Mouse (Mus musculus): ENCODE measurements at regions not wholly inside any gene's neighbourhood (a gene's known extent, or its start where the extent isn't known, plus 50 kb on each side); places are given as distances from the start of the nearest gene placed in this dataset.

DNA sequence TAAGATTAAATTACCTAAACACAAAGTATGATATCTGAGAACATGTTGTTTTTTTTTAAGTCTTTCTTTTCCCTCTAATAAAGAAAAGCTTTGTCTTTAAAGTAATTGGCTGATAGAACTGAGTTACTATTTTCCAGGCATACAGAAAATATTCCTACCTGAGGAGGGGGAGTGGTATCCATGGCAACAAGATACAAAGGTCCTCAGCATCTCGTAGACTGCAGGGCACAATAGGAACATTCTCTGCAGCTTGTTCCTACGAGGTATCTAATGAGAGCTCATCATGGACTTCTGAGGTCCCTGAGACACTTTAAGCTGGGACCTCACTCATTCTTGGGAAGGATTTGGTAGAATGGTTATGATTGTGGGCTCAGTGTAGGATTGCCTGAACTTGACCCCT is 225.5 kb upstream of the Cdh4 start:
- DNase-seq (ENCODE audit: low read depth, low spot score): no peak

DNA sequence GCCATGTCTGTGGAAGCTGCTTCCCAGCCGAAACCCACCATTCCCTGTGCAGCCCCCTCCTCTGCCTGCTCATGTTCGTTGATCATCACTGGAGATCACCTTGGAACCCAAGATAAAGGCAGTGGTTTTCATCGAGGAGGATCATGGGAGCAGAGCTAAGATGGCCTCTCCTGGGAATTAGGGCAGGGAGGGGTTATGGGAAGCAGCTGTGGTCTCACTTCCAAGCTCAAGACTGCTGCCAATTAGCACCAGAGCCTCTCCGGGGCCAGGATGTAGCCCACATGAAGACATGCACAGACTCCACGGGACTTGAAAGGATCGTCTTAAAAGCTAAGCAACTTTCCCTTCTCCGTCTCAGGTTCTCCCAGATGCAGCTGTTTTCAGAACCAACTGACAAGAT is 214.1 kb upstream of the Cdh4 start:
- DNase-seq (ENCODE audit: low read depth, low spot score): no peak

DNA sequence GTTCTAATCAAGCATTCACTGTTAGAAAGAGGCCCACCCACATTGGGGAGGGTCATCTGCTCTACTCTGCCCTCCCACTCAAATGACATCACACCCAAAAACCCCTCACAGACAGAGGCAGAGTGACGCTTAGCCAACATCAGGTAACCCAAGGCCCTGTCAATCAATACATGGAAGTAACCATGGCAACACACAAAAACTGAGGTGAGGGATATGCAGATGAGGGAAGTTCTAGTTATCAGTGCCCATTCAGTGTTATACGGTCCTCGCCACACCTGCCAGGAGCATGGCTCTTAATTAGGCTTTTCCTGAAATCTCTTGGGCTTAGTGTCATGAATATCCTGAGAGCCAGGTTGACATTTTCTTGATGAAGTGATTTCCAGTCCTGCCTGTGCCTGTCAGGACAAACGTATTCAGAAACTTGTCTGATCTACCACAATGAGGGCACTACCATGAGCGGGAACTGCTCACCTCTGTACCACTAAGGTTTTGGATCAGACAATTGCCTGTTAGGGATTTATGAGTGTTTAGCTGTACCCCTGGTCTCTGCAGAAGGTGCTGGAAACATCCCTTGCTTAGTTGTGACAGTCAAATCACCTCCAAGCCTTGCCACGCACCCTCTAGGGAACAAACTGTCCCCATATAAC is 210.4 kb upstream of the Cdh4 start:
- DNase-seq (ENCODE audit: low read depth, low spot score): no peak

DNA sequence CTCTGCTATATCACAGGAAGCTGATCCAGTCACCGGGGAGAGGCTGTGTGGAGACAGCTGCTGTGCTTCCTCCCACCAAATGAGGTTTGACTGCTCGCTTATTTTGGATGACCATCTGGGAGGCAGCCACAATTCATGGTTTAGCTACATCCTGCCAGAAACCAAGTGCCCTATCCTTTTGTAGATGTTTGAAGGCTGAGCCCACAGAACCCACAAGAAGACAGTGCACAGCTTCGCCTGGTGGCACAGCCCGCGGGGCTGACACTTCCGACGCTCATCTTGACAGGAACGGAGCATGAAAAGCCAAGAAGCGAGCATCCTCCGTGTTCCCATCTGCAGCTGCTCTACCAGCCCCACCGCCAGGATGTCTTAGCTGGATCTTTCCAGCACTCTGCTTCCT is 204.1 kb upstream of the Cdh4 start:
- no peak for DNase-seq (ENCODE audit: low read depth, low spot score)

DNA sequence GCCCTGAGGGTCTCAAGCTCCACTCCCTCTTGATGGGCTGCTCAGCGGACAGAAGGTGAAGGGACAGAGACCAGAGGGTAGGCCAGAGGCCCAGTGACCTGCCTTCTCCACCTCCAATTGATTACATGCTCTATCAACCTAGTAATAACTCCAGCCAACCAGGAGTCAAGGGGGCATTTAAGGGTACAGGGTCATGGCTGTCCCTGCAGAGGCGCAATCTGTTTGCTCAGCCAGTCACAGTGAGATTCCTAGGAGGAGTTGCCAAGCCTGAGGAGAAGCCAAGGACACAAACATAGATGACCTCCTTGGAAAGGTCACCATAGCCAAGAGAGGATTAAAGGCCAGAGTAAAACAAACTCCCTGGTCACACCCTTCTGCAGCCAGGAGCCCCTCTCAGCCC is 181.3 kb upstream of the Cdh4 start:
- DNase-seq (ENCODE audit: low read depth, low spot score): no peak

DNA sequence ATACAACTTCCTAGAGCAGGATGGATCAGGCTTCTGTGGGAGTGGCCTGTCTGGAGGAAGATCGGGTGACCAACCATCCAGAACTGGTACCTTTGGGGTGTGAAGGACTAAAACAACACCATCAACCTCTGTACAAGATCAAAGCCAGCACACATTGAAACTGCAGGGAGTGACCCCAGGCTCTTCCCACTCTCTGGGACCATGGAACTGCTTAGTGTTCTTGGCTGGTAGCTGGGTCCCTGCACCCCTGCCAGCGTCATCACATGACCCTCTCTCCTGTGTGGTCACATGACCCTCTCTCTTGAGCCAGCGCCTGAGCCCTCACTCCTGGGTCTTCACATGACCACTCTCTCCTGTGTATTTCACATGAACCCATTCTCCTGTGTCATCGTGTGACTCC is 178.3 kb upstream of the Cdh4 start:
- no peak for DNase-seq (ENCODE audit: low read depth, low spot score)

DNA sequence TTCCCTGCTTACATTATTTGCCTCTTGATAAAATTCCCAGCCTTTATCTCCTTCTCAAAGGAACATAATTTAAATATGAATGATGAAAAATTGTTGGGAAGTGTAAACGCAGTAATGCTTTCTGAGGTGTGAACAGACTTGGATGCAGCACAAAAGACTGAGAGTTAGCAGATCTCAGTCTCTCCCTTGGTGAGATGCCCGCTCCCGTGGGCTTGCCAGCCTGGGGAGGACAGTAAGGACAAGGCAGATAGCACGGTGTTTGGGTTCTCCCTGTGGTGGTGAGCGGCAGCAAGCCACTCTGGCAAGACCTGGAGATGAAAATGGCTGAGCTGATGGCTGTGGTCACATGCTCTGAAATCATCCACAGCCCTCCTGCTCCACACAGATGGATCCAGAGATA is 176.8 kb upstream of the Cdh4 start:
- no peak for DNase-seq (ENCODE audit: low read depth, low spot score)

DNA sequence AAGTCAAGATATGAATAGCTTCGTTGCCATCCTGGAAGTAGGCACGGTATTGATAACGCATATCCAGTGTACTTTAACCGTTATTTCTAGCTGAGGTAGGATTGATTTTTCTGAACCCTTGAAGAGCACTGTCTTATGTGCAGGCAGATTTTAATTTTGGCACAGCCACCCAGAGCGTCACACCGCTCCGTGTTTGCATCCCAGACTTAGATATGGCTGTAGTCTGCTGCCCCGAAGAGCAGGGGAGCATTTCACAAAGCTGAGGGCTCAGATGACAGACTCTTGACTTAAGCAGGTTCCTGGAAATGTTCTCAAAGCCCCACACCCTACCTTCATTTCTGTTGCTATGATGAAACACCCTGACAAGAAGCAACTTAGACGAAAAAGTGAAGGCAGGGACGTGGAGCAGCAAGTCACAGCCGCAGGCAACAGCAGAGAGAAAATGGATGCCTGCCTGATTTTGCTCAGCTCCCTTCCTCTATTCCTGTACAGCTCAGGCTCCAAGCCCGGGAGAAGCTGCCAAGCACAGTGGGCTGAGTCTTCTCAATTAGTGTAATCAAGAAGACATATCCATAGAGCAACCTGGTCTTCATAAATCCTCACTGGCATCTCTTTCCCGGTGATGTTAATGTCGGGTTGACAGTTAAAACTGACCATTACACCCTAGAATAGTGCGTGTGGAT is 164.9 kb upstream of the Cdh4 start:
- no peak for DNase-seq (ENCODE audit: low read depth, low spot score)

DNA sequence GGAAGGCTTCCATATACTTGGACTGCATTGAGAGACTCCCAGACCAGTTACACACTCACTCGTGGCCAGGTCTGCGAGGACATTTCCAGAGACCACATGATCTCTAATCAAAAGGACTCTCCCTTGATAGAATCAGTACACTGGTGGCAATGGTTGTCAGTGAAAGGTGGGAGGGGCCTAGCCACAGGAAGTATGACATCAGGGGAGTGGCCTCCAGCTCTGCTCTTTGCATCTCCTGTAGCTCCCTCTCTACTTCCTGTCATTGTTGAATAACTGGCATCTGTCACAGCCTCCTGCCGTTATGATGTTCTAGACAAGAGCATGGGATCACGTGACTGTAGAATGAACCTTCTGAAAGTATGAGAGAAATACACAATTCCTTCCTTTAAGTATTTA is 164.3 kb upstream of the Cdh4 start:
- no peak for DNase-seq (ENCODE audit: low read depth, low spot score)

DNA sequence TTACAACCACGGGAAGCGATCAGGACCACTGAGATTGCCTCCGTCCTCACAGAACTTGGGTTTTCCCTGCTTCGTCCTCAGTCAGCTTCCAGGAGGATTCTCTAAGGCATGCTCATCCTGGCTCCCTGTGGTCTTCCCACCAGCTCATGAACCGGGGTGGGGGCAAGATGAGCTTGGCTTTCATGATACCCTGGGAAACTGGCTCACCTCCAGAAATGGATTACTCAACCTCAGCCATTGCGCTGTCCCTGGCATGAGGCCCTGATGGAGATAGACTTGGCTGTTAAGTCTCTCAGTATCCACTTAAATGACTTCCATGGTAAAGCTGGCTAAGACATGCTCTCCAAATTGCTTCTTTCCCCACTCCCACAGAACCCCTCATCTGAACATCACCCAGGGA is 160.0 kb upstream of the Cdh4 start:
- DNase-seq (ENCODE audit: low read depth, low spot score): no peak

DNA sequence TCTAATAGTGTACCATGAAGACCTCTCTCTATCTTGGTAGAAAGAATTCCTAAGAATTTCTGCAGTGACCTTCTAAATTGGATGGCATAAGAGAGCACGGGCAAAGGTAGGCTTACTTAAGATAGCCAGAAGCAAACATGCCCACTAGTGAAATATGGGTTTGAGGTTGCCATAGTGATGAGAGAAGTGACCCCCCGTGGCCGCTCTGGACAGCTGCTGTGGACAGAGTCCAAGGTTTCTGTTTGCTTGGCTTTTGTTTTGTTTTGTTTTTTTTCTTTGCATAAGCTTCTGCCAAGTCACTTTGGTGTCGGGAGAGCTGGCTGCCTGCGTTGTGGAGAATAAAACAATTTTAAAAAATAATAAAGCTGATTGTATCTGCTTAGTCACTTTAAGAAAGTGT is 151.8 kb upstream of the Cdh4 start:
- DNase-seq (ENCODE audit: low read depth, low spot score): no peak

DNA sequence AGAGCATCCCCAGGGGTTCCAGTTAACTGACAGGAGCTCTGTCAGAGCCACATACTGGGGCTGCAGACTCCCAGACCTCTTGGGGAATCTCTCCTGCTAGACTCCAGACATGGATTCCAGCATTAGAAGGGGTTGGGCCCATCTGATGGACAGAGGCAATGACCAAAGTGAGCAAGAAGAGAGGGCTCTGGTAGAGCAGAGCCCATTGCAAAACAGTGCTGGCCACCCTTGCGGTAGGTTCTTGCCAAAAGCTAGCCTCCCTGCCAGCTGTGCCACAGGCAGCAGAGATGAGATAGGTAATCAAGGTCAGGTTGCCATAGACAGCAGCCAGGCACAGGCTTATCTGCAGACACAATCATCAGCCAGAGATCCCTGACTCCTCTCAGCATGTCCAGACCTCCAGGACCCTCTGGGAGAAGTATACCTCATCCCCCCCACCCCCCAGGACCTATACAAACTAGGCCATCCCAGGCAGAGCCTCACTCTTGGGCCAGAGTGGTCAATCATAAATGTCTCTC is 151.1 kb upstream of the Cdh4 start:
- DNase-seq (ENCODE audit: low read depth, low spot score): no peak

DNA sequence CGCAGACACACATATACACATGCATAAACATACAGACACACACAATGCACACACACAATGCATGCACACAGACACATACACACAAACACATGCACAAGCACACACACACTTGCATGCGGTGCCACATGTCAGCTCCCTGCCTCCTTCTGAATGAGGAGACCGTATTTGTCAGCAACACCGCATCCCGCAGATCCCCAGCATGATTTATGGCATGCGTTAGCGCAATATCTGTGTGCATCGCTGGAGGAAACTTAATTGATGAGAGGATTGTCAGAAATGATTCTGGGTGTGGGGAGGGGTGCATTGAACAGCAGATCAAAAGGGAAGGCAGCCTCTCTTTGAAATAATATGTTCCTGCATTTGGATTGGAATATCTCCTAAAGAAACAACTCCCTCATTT is 150.3 kb upstream of the Cdh4 start:
- DNase-seq (ENCODE audit: low read depth, low spot score): no peak

DNA sequence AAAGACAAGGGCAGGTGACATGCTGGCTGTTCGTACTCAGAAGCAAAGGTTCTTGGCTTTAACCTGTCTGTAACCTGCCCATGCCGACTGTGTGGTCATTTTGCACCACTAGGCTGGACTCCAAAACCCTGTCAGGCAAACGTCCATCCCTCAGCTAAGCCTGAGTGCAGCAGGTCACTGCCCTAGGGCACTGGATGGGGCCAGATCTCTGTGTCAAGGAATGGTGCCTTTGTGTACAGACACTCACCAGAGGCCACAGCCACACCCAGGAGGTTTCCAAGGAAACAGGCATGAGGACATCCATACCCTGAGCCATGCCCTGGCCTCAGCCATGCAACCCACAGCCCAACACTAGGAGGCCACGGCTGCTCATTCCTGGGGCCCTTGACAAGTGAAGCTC is 149.7 kb upstream of the Cdh4 start:
- no peak for DNase-seq (ENCODE audit: low read depth, low spot score)

DNA sequence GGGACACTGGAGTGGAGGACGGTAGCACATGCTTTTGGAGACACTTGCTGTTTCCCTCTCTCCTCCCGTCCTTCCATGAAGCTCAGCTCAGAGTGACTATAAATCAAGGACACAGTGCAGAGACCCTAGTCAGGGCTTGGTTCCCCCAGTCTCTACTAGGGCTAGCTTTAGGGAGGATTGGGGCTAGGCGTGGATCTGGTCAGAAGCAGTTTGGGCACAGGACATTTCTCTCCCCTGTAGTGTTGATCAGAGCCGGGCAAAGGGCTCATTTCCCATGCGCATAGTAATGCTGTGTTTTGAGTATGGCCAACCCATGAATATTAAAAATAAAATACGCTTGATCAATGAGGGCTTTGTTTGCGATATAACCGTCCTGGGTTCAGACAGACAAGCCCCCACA is 149.1 kb upstream of the Cdh4 start:
- no peak for DNase-seq (ENCODE audit: low read depth, low spot score)

DNA sequence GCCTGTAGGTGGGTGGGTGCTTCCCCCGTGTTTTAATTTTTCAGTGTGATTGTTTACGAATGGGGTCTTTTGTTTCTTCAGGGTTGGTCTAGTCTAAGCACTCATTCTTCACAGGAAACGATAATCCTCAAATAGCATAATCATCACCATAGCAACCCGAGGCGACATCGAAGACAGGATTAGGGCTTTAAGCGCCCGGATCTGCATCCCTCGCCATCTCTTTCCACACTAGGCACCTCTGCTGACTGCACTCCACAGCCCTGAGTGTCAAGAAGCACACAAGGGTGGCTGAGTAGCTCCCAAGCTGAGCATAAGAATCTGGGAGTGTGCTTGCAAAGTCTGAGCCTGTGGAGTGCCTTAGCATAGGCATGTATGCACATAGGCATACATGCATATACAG is 145.2 kb upstream of the Cdh4 start:
- no peak for DNase-seq (ENCODE audit: low read depth, low spot score)

DNA sequence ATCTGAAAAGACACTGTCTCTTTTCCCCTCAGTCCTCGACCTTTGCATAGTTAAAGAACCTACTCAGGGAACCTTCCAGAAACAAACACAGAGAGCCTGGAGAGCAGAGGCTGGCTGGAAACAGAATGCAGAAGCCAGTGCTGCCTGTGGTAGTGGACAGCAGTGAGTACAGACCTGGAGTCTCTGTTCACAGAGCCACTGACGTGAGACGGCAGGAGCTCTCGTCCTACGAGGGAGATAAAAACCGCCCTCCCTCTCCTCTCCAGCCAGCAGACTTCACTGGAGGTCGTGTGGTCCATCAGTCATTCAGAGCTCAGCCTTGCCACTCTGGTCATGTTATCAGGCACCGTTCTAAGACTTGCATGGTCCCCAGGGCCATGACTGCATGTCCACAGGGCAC is 138.5 kb upstream of the Cdh4 start:
- DNase-seq (ENCODE audit: low read depth, low spot score): no peak

DNA sequence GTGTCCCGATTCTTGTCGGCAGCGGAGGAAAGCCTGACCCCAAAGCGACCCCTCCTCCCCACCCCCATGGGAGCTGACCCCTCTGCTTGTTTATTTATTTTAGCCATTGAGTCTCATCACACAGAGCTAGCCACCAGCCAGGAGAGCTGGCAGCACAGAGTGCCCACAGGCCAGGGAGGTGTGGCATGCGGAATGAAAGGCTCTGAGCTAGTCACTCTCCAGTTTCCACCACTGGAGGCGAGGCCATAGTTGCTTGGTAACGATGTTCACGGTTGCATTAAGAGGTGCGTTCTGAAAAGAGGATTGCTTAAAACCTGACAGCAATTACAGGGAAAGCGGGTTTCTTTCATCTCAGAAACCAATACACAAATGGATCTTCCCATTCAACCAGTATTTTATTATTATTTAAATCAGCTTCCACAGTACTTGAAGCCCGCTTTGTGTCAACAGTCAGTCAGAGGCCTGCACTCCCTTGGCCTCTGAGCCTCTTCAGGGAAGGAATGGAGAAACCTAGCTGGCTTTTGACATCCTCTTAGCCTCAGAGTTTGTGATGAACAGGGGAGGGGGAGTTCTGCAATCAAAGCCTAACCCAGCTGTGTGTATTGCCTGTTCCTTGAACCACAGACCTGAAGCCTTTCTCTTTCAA is 134.8 kb upstream of the Cdh4 start:
- no peak for DNase-seq (ENCODE audit: low read depth, low spot score)

DNA sequence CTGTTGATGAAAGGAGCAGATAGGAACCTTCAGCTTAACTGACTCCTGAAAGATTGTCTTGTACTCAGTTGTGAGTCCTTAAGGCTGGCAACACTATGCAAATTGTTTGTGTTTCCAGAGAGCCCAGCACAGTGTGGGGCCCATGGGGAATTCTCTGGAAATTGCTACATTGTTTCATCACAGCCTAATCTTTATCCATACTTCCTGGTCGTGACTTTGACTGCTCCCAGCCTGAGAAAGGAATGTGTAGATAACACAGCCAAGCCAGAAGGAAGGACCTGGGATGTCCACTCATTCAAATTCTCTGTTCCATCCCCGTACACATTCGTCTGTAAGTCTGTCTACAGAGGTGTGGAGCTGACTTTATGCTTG is 134.3 kb upstream of the Cdh4 start:
- DNase-seq (ENCODE audit: low read depth, low spot score): no peak

DNA sequence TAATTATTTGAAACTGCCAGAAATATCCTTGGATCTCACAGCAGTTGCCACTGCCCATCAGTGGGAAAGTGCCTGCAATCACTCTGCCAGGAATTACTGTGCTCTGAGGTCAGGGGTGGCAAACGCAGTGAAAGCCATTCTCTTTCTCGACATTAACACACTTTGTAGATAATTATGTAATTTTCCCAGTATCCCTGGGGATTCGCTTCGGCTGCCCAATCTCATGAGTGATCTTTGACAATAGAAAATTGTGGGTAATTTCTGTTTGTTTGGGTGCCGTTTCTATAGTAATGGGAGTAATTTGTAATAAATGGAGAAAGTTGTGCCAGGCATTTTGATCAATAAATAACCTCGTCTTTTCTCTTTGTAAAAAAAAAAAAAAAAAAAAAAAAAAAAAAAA is 124.2 kb upstream of the Cdh4 start:
- DNase-seq (ENCODE audit: low read depth, low spot score): no peak

DNA sequence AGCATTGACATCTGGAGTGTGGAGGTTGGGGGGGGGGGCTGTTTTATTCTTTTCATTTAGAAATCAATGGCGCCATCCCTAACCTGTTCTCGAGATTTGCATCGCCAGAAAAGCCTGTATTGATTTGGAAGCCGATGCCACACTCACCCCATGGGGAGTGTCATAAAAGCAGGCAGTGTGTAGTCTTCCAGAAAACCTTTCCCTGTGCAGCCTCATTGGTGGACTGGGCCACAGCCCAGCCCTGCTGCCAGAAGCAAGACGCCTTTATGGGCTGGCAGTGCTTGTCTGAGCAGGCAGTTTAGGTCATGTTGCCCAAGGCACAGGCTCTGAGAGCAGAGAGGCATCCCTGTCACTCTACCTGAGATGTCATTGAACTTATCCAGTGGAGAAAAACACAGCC is 117.0 kb upstream of the Cdh4 start:
- no peak for DNase-seq (ENCODE audit: low read depth, low spot score)

DNA sequence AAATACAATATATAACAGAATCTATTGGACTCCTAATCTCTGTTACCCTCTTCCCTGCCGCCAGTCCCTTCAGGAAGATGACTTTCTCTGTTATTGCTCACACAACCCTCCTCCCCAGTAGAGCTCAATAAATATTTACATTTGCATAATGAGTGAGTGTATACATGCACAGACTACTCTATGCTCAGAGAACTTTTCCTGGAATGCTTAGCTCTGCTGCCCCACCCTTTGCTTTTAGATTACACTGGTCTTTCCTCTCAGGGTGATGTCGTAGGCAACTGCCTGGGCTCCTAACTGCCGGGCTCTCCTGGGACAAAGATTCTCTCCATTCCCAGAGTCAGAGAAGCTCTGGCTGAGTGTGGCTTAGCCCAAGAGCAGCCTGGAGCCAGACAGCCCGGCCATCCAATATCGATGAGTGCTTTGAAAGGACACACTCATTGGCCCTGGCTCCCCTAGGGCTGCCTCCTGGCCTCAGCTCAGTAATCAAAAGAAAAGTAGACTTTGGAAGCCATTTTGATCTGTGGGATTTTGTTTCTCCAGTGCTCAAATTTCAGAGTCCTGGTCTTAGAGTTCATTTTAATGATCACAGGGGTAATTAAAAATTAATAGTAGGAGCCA is 109.2 kb upstream of the Cdh4 start:
- DNase-seq (ENCODE audit: low read depth, low spot score): no peak

DNA sequence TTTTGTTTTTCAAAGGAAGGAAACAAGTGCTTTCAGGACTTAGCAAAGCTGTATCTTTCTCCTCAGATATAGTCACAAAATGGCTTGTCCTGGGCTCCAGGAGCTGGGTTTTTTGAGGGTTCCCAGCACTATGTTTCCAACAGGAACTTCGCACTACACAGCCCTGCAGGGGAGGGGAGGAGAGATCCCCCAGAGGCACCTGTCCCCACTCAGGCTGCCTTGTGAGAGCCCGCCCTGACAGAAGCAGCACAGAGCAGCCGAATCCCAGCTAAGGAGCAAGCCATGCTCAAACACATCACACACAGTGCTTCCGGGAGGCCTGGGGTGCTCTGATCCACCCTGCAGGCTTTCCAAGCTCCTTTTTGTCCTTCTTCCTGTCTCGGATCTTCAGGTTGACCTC is 108.6 kb upstream of the Cdh4 start:
- DNase-seq (ENCODE audit: low read depth, low spot score): no peak

Measured in CD4-positive, CD25-positive, alpha-beta regulatory T cell, adult 2 months (primary cell).